Mouse (Mus musculus): ENCODE data around the gene Hlcs. TPM values are rescaled to one million over a fixed set of nuclear protein-coding genes. Genes with fewer than 3 reads are reported as not detected.

The Hlcs gene
- polyA plus RNA-seq, 1 experiment, result 5.1 TPM

DNA sequence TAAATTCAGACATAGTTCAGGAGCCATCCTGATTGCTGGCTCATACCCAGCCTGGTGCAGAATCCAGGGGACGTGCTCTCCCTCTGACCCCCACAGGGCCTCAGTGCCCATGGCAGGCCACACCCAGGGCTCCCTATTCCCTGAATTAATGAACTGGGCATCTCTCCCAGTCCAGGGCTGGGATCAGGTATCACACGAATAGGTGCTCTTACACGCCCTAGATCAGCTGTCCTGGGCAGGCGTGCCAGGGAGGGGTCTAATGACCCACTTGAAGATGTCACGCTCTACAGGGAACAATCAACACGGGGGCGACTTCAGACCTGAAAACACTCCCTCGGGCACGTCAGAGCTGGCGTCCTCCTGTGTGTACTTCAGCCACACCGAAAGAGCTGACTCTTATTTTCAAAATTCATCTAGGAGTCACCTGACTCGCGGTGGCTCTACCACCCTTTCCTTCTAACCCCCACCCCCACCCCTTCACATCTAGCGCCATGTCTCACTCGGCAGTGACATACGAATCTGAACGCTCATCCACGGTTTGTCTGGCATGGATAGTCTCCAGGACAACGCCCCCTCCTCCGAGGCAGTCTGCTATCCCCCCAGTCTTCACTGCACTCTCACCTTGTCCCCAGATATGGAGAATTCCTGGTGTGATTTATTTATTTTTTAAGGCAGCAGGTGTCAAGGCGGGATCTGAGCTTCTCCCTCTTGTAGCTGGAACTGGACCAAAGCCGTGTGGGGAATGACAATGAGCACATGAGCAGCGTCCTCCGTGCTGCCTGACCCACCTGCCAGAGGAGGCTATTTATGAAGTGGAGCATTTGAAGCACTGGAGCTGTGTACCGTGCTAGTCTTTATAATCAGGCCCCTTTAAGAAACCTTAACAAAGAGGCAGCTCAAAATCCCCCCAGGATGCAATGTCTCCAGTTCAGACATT lies 121.7 kb downstream of the Hlcs start:
- H3K27ac ChIP-seq (ENCODE audit: insufficient read depth, low read depth, low read length), result no peak overlapping the region
- H3K4me1 ChIP-seq (ENCODE audit: control insufficient read depth, insufficient read depth, low read length), result no peaks in the 10 kb centered on the region
- no peak overlapping the region for H3K4me3 ChIP-seq (ENCODE audit: insufficient read depth, low read length)
- TF ChIP-seq POLR2A (IDR thresholded peaks at IDR 0.05; ENCODE audit: borderline replicate concordance, low read depth, low read length), result no peak
- no peak for TF ChIP-seq CTCF (IDR thresholded peaks at IDR 0.05; ENCODE audit: low read depth, low read length)

DNA sequence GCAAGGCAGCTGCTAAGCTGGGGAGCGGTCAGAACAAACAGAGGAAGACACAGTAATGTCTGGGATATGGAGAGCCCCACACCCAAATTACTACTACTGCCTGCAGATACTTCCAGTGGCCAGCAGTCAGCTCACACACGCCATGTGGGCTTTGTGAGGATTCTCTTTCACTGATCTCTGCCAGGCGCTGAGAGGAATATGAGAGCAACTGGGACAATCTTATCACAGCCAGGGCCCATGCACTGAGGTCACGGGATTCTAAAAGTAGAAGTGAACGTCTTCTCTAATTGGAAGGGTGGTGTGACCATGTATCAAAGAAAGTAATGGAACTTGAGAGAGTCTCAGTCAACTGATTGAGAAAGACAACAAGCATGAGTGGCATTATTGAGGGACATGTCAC lies 123.1 kb downstream of the Hlcs start:
- Histone ChIP-seq H3K27ac (ENCODE audit: insufficient read depth, low read depth, low read length) (no peak overlapping the region), H3K4me3 (ENCODE audit: insufficient read depth, low read length) (no peak overlapping the region), H3K4me1 (ENCODE audit: control insufficient read depth, insufficient read depth, low read length) (peaks cover 4% of the 10 kb centered on the region; the same call in 1 of the 2 replicates)
- TF ChIP-seq POLR2A (IDR thresholded peaks at IDR 0.05; ENCODE audit: borderline replicate concordance, low read depth, low read length) (no peak), CTCF (IDR thresholded peaks at IDR 0.05; ENCODE audit: low read depth, low read length) (no peak)

DNA sequence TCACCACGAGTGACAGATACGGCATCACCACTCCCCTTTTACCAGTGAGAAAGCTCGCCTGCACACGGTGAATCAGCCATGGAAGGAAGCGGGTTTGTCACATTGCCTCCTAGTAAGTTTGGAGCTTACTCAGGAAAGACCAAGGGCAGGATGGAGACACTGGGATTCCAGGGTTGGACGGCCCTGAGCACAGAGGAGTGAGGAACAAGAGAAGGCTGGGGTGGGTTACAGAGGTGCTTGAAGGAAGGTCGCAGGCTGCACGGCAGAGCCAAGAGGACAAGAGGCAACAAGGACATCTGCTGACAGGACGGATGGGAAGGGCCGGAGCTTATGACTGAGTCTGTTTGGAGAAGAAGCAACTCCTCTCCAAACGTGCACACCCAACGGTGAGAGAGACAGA lies 126.8 kb downstream of the Hlcs start:
- Histone ChIP-seq H3K4me3 (ENCODE audit: insufficient read depth, low read length) (no peak overlapping the region), H3K27ac (ENCODE audit: insufficient read depth, low read depth, low read length) (no peak overlapping the region), H3K4me1 (ENCODE audit: control insufficient read depth, insufficient read depth, low read length) (peaks cover 5% of the 10 kb centered on the region; the same call in 1 of the 2 replicates)
- TF ChIP-seq CTCF (IDR thresholded peaks at IDR 0.05; ENCODE audit: low read depth, low read length), result no peak
- TF ChIP-seq POLR2A (IDR thresholded peaks at IDR 0.05; ENCODE audit: borderline replicate concordance, low read depth, low read length), result no peak

DNA sequence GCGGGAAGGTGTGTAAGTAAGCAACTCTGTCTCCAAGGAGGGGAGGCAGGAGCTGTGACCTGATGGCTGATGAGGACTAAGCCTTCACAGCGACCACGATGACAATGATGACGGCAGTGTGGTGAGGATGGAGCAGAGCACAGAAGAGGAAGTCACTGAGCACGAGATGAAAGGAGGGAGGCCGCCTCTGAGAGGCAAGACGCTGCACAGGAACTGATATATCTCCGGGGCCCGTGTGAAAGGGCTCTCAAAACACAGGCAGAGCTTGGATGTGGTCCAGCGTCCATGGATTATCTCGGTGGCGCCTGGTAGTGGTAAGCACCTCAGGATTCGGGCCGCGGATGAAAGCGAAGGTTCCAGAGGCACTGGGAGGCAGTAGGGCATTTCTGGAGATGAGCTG lies 127.9 kb downstream of the Hlcs start:
- Histone ChIP-seq H3K4me1 (ENCODE audit: control insufficient read depth, insufficient read depth, low read length) (peaks cover 5% of the 10 kb centered on the region; the same call in 1 of the 2 replicates), H3K4me3 (ENCODE audit: insufficient read depth, low read length) (no peak overlapping the region), H3K27ac (ENCODE audit: insufficient read depth, low read depth, low read length) (no peak overlapping the region)
- TF ChIP-seq CTCF (IDR thresholded peaks at IDR 0.05; ENCODE audit: low read depth, low read length) (no peak; the same call in 1 of the 2 replicates), POLR2A (IDR thresholded peaks at IDR 0.05; ENCODE audit: borderline replicate concordance, low read depth, low read length) (no peak)

DNA sequence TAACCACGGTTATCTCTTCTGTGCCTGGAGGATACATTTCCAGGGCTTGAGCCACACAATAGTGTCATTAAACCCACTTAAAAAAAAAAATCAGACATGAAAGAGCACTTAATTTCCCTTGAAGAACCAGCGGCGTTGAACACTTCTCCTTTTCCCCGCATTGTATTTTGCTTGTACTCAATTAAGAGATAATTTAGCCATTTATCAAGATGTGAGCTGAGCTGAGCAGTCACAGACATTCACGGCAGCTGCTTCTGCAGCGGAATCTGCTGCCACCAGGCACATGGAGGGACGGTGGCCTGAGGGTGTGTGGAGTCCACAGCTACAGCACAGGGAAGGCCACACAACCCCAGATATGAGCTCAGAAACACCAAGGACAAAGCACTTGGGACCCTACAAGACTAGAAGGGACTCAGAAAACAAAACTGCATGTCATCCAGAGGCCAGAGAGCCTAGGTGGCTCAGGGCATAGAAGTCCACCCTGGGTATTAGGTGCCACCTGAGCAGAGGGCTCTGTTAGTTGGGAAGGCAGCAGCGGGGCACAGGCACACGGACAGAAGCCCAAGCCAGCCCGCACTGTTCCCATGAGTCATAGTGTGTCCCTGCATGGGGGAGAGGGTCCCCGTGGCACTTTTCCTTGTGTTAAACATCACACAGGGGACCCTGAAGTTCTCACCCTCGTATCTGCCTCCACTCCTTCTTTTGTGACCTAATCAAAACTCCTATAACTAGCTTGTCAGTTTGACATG lies 133.1 kb downstream of the Hlcs start:
- no peak overlapping the region for H3K27ac ChIP-seq (ENCODE audit: insufficient read depth, low read depth, low read length)
- no peak for TF ChIP-seq POLR2A (IDR thresholded peaks at IDR 0.05; ENCODE audit: borderline replicate concordance, low read depth, low read length)
- TF ChIP-seq CTCF (IDR thresholded peaks at IDR 0.05; ENCODE audit: low read depth, low read length), result no peak
- no peak overlapping the region for H3K4me3 ChIP-seq (ENCODE audit: insufficient read depth, low read length)
- 0 out of 2 replicates have a peak, but pooled peaks cover 1% of the 10 kb centered on the region for H3K4me1 ChIP-seq (ENCODE audit: control insufficient read depth, insufficient read depth, low read length)

DNA sequence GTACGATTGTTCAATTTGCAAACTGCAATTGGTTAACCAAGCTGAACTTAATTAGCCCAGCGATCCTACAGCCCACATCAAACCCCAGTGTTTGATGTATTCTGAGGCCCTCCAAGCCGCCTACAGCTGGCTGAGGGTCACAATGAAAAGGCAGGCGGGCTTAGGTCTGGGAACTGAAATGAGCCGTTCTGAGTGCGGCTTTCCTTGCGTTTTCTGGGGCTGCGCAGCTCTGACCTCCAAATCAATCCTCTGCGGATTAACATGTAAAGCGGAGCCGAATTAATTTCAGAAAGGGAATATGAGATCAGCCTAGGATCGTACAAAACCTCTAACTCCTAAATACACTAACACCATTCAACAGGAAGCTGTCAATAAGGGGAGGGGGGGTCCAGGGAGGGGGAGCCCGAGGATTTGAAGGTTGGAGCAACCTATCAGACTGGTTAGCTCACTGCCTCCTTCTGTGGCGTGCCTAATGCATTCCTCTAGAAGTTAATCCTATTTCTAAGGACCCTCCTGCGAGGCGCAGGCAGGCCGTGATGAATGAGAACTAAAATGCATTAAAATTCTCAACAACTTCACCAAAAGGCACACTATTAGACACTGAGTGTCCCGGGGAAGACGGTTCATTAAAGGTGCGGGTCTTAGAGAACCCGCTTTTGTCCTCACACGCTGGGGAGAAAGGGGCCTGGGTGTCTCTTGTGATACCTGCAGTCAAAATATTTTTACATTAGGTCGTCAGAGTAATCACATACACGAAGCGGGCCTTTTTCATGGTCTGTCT lies 133.8 kb downstream of the Hlcs start:
- TF ChIP-seq POLR2A (IDR thresholded peaks at IDR 0.05; ENCODE audit: borderline replicate concordance, low read depth, low read length), result no peak

DNA sequence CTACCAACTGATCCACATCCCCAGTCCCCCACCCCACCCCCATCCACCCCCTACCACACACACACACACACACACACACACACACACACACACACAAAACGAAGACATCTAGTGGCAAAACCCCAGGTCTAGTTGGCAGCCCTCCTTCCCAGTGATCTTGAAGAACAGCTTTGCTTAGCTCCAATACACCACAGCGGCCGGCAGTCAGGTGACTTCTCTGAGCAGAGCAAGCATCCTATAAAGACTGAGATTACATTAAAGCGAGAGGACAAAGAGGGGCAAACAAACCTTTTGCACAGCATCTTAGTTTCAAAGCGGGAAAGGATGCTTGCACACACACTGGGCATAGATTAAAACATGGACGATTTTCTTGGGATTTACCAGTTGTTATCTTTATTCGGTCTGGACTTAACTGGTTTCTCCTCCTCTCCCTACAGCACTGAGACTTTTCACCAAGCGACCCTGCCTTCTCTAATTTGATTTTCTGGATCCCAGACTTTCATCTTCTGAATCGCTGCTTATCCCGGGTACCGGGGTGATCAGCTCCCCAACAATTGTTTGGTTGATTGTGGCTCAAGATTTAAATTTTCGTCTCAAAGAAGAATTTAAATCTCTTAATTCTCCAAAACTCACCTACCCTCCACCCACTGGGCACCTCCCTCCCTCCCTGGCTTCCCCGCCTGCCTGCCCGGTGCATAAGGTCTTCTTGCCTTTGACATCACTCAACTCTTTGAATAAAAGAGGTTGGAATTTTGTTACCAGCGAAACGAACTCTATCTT lies 134.7 kb downstream of the Hlcs start:
- H3K27ac ChIP-seq (ENCODE audit: insufficient read depth, low read depth, low read length), result no peak overlapping the region

More for the DNA sequence above, 133.8 kb downstream of the Hlcs start:
- H3K4me1 ChIP-seq (ENCODE audit: control insufficient read depth, insufficient read depth, low read length), result no peaks in the 10 kb centered on the region
- H3K4me3 ChIP-seq (ENCODE audit: insufficient read depth, low read length), result no peak overlapping the region
- no peak overlapping the region for H3K27ac ChIP-seq (ENCODE audit: insufficient read depth, low read depth, low read length)

DNA sequence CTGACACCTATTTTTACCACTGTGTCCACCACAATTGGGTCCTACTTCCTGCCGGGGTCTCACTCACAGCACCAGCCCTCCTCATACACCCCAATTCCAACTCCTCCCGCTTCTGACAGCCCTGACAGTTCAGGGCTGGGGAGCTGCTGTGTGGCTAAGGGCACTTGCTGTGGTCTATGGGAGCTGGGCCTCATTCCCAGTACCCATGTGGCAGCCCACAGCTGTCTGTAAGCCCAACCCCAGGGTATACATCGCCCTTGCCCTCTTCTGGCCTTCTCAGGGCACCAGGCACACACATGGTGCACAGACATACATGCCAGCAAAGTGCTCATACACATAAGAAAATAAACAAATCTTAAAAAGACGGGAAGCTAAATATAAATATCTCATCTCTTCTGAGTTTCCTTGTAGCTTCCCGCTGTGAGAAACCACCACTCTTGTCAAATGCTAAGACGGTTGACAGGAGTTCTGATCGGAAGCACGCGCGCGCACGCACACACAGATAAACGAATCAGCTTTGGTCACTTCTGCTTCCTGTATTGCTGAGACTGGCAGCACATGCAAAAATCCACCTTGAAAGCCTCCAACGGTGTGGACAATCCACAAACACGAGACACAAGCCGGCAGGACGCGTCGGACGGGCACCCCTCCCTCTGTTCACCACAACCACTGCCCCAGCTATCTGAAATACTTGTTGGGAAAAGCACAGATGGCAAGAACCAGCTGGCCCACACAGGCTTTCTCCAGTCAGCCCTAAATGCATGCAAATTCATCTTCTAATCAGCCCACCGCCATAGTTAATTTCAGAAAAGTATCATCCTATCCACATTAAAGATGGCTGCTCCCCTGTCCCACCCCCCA lies 136.1 kb downstream of the Hlcs start:
- Histone ChIP-seq H3K27ac (ENCODE audit: insufficient read depth, low read depth, low read length) (no peak overlapping the region), H3K4me1 (ENCODE audit: control insufficient read depth, insufficient read depth, low read length) (no peaks in the 10 kb centered on the region), H3K4me3 (ENCODE audit: insufficient read depth, low read length) (no peak overlapping the region)
- TF ChIP-seq CTCF (IDR thresholded peaks at IDR 0.05; ENCODE audit: low read depth, low read length) (no peak), POLR2A (IDR thresholded peaks at IDR 0.05; ENCODE audit: borderline replicate concordance, low read depth, low read length) (no peak)

More for the DNA sequence above, 134.7 kb downstream of the Hlcs start:
- no peak for TF ChIP-seq CTCF (IDR thresholded peaks at IDR 0.05; ENCODE audit: low read depth, low read length)
- TF ChIP-seq POLR2A (IDR thresholded peaks at IDR 0.05; ENCODE audit: borderline replicate concordance, low read depth, low read length), result no peak
- Histone ChIP-seq H3K4me1 (ENCODE audit: control insufficient read depth, insufficient read depth, low read length) (no peaks in the 10 kb centered on the region), H3K4me3 (ENCODE audit: insufficient read depth, low read length) (no peak overlapping the region)

Data from bone marrow macrophage, adult 2 months (primary cell).